Mouse (Mus musculus) heart, adult 8-10 months (tissue): ENCODE results near the gene Gm9922. TPM values are rescaled to one million over a fixed set of nuclear protein-coding genes. Genes with fewer than 3 reads are reported as not detected.

Source experiments
- DNase-seq: peaks from one replicate; pipeline ENCODE4 v3.0.0; 2022; ENCODE audit warnings: low spot score
- total RNA-seq, 4 experiments: library from RNA; stranded (reverse); gene quantifications; 2 replicates each; pipeline ENCODE4 v1.2.4; 2022

Gene Gm9922
- total RNA-seq, 4 experiments from 2014 or later, result 0.72 to 2.0 (median 0.98) TPM; not detected in 1

GRCm38 (mm10) chr14:101687696-101688095 is 41.9 kb downstream of the Gm9922 start:
- no peak for DNase-seq

Other genes with a start within 250 kb of the Gm9922 start
- 100 to 1,000 TPM in 1 of 4 experiments, 10 to 100 TPM in 3; 78.5 to 103 (median 84.6) TPM for gene Tbc1d4, start 120.6 kb downstream of the Gm9922 start, total RNA-seq
- 10 to 100 TPM; 30.4 to 38.5 (median 34.1) TPM for gene Commd6, start 89.1 kb downstream of the Gm9922 start, total RNA-seq
- 10 to 100 TPM; 40.0 to 47.3 (median 43.6) TPM for gene Uchl3, start 75.8 kb downstream of the Gm9922 start, total RNA-seq
- gene Lmo7, start 143 bp upstream of the Gm9922 start, total RNA-seq, result 100 to 1,000 TPM; 393 to 433 (median 398) TPM